Mouse (Mus musculus) heart, adult 2 months (tissue): ENCODE data around the gene Mpv17l2. TPM values are rescaled to one million over a fixed set of nuclear protein-coding genes. Genes with fewer than 3 reads are reported as not detected.

Experiments used
- DNase-seq, 2 experiments: peaks; one replicate each; pipeline ENCODE4 v3.0.0; 2021
- H3K27ac ChIP-seq: fragments of 200-600 bp; 2 replicates; pipeline ENCODE4 v1.8.1; 2022
- H3K27me3 ChIP-seq: fragments of 200-500 bp; 2 replicates; pipeline ENCODE4 v1.6.1; 2012; ENCODE audit warnings: mild to moderate bottlenecking, low read length, inconsistent platforms, mixed read lengths; ENCODE audit not compliant: control insufficient read depth, insufficient read depth
- H3K36me3 ChIP-seq: fragments of 200-500 bp; 2 replicates; pipeline ENCODE4 v1.6.1; 2012; ENCODE audit warnings: low read length, inconsistent platforms; ENCODE audit not compliant: control insufficient read depth, insufficient read depth
- H3K4me1 ChIP-seq: fragments of 200-500 bp; 2 replicates; pipeline ENCODE4 v1.6.1; 2011; ENCODE audit warnings: low read length; ENCODE audit not compliant: control insufficient read depth, insufficient read depth
- H3K4me3 ChIP-seq: fragments of 200-600 bp; 2 replicates; pipeline ENCODE4 v1.8.1; 2022
- H3K79me2 ChIP-seq: fragments of 200-500 bp; replicated peaks from 2 replicates; pipeline ENCODE4 v1.6.1; 2012; ENCODE audit warnings: mild to moderate bottlenecking, inconsistent platforms, low read length, moderate library complexity, mixed read lengths; ENCODE audit not compliant: control insufficient read depth, insufficient read depth
- H3K9ac ChIP-seq: fragments of 200-500 bp; 2 replicates; pipeline ENCODE4 v1.6.1; 2012; ENCODE audit warnings: low read depth, mild to moderate bottlenecking, control low read depth, inconsistent platforms, low read length, mixed read lengths
- CTCF ChIP-seq: fragments of 200-600 bp; IDR thresholded peaks from 2 replicates; pipeline ENCODE4 v1.8.1; 2022; ENCODE audit warnings: antibody characterized with exemption, mild to moderate bottlenecking, moderate library complexity
- EP300 ChIP-seq: fragments of 200-500 bp; IDR thresholded peaks from 2 replicates; pipeline ENCODE4 v1.6.1; 2011; ENCODE audit warnings: low read depth, low read length, control low read depth; ENCODE audit not compliant: insufficient read depth
- POLR2A ChIP-seq: fragments of 200-500 bp; IDR thresholded peaks from 2 replicates; pipeline ENCODE4 v1.6.1; 2011; ENCODE audit warnings: mild to moderate bottlenecking, low read depth, low read length, control low read depth; ENCODE audit not compliant: insufficient read depth
- WGBS: fragments of 180-500 bp; shearing (Covaris S2); methylation state at CpG from one replicate; pipeline ENCODE4 v1.1.7; 2018; 5-methylcytosine and 5-hydroxymethylcytosine counted together
- intact Hi-C: fragments of 180-260 bp; cut with DNase I; formaldehyde crosslinking; loops from one replicate; pipeline ENCODE4 v1.15.1; 2025
- polyA plus RNA-seq: library from polyadenylated mRNA; depleted of rRNA; stranded (reverse); fragments of >200 nt; gene quantifications from 2 replicates; pipeline ENCODE4 v1.2.3, GENCODE M21; 2012
- total RNA-seq, 2 experiments: library from RNA; stranded (reverse); gene quantifications; 2 replicates each; pipeline ENCODE4 v1.2.3; 2021

Gene Mpv17l2
- total and polyA plus RNA-seq, 3 experiments, result 21.7 to 32.2 (median 29.1) TPM

- Histone ChIP-seq H3K4me1 (peaks cover 3% of the 10 kb centered on the region), H3K9ac (peak overlapping the region; percentile 9; the same call in 1 of the 2 replicates), H3K36me3 (no peaks in the 10 kb centered on the region), H3K27me3 (no peaks in the 10 kb centered on the region), H3K79me2 (no peaks in the 10 kb centered on the region), H3K4me3 (peak overlapping the region; percentile 92), H3K27ac (peak overlapping the region; percentile 41; the same call in 1 of the 2 replicates)
- no peak for TF ChIP-seq POLR2A
- no peak for TF ChIP-seq CTCF
- no peak for TF ChIP-seq EP300
- intact Hi-C loops, result loop anchor here (1.0 kb wide), 1 partner anchor 12 kb away; no protein-coding TSS in a partner anchor
- 4% methylated on average over 20 of the region's 20 CpGs for WGBS
- no peak for DNase-seq
Measured at GRCm38 (mm10) chr8:70792700-70793099, 32.0 kb upstream of the Mpv17l2 start.

- WGBS, result 2% methylated on average over 58 of the region's 58 CpGs
Measured at GRCm38 (mm10) chr8:70791975-70792691, 31.4 kb upstream of the Mpv17l2 start.

GRCm38 (mm10) chr8:70791294-70791701 is 30.6 kb upstream of the Mpv17l2 start:
- Histone ChIP-seq H3K27ac (no peak overlapping the region), H3K4me1 (peaks cover 3% of the 10 kb centered on the region), H3K27me3 (no peaks in the 10 kb centered on the region), H3K36me3 (no peaks in the 10 kb centered on the region), H3K4me3 (peak overlapping the region; percentile 92), H3K9ac (no peak overlapping the region), H3K79me2 (no peaks in the 10 kb centered on the region)
- 55% methylated on average over 7 of the region's 7 CpGs for WGBS
- peak in 1 of 2 experiments; percentile 64 for DNase-seq
- TF ChIP-seq CTCF, result no peak
- no peak for TF ChIP-seq EP300
- TF ChIP-seq POLR2A, result no peak
- intact Hi-C loops, result no loop called here

More at GRCm38 (mm10) chr8:70791975-70792691, 31.4 kb upstream of the Mpv17l2 start:
- H3K4me3 ChIP-seq, result peak overlapping the region; percentile 92
- peak overlapping the region; percentile 85 for H3K27ac ChIP-seq
- intact Hi-C loops, result loop anchor here (1.0 kb wide), 1 partner anchor 12 kb away; no protein-coding TSS in a partner anchor
- no peaks in the 10 kb centered on the region for H3K36me3 ChIP-seq
- peak; percentile 98 to 100 for DNase-seq
- H3K4me1 ChIP-seq, result peaks cover 3% of the 10 kb centered on the region
- TF ChIP-seq POLR2A, result peak; percentile 59; the same call in 1 of the 2 replicates
- no peak for TF ChIP-seq EP300
- H3K79me2 ChIP-seq, result no peaks in the 10 kb centered on the region
- peak overlapping the region; percentile 83 for H3K9ac ChIP-seq
- no peaks in the 10 kb centered on the region for H3K27me3 ChIP-seq

GRCm38 (mm10) chr8:70790846-70791245 is 30.1 kb upstream of the Mpv17l2 start:
- H3K36me3 ChIP-seq, result no peaks in the 10 kb centered on the region
- no peak for DNase-seq
- 75% methylated on average over 8 of the region's 8 CpGs for WGBS
- H3K4me3 ChIP-seq, result no peak overlapping the region
- intact Hi-C loops, result no loop called here
- no peaks in the 10 kb centered on the region for H3K79me2 ChIP-seq
- no peaks in the 10 kb centered on the region for H3K27me3 ChIP-seq
- peaks cover 3% of the 10 kb centered on the region for H3K4me1 ChIP-seq
- H3K27ac ChIP-seq, result no peak overlapping the region
- no peak for TF ChIP-seq CTCF
- TF ChIP-seq EP300, result no peak
- no peak for TF ChIP-seq POLR2A
- H3K9ac ChIP-seq, result no peak overlapping the region

GRCm38 (mm10) chr8:70789046-70789445 is 28.3 kb upstream of the Mpv17l2 start:
- no peaks in the 10 kb centered on the region for H3K36me3 ChIP-seq
- TF ChIP-seq CTCF (no peak), POLR2A (no peak), EP300 (no peak)
- H3K27ac ChIP-seq, result no peak overlapping the region
- 69% methylated on average over 10 of the region's 10 CpGs for WGBS
- no peak for DNase-seq
- H3K79me2 ChIP-seq, result no peaks in the 10 kb centered on the region
- no peak overlapping the region for H3K4me3 ChIP-seq
- no peaks in the 10 kb centered on the region for H3K27me3 ChIP-seq
- intact Hi-C loops, result no loop called here
- peaks cover 3% of the 10 kb centered on the region for H3K4me1 ChIP-seq
- H3K9ac ChIP-seq, result no peak overlapping the region

- TF ChIP-seq POLR2A, result no peak
- no peak for TF ChIP-seq EP300
- no peak for TF ChIP-seq CTCF
- 44% methylated on average over 30 of the region's 30 CpGs for WGBS
- Histone ChIP-seq H3K4me3 (no peak overlapping the region), H3K9ac (no peak overlapping the region), H3K79me2 (no peaks in the 10 kb centered on the region), H3K27ac (no peak overlapping the region), H3K36me3 (no peaks in the 10 kb centered on the region), H3K27me3 (no peaks in the 10 kb centered on the region), H3K4me1 (peaks cover 3% of the 10 kb centered on the region)
- no peak for DNase-seq
- intact Hi-C loops, result no loop called here
Measured at GRCm38 (mm10) chr8:70787941-70788667, 27.4 kb upstream of the Mpv17l2 start.
